Mouse (Mus musculus): ENCODE results near the gene Nuak1. TPM values are rescaled to one million over a fixed set of nuclear protein-coding genes. Genes with fewer than 3 reads are reported as not detected.

Nuak1 gene
- polyA plus RNA-seq, 1 experiment from 2014 or later = 3.3 TPM

- H3K27ac ChIP-seq (ENCODE audit: low read depth, low read length) = no peak overlapping the region
- H3K9me3 ChIP-seq (ENCODE audit: control insufficient read depth, low read length) = no peaks in the 10 kb centered on the region
- H3K36me3 ChIP-seq (ENCODE audit: control insufficient read depth, insufficient read depth, low read length) = peaks cover 5% of the 10 kb centered on the region; the same call in 1 of the 2 replicates
- H3K9ac ChIP-seq (ENCODE audit: low read length) = no peak overlapping the region
- 91% methylated on average over 5 of the region's 5 CpGs for WGBS
- no peak overlapping the region for H3K4me2 ChIP-seq (ENCODE audit: low read depth)
- H3K27me3 ChIP-seq (ENCODE audit: control insufficient read depth, insufficient read depth, low read length) = no peaks in the 10 kb centered on the region
- ATAC-seq (ENCODE audit: insufficient read depth, low FRiP score, low TSS enrichment) (no peak), DNase-seq (ENCODE audit: low spot score) (no peak)
- peaks cover 12% of the 10 kb centered on the region for H3K4me1 ChIP-seq (ENCODE audit: control insufficient read depth, insufficient read depth, low read length)
- H3K4me3 ChIP-seq (ENCODE audit: low read depth, low read length) = no peak overlapping the region
Measured at GRCm38 (mm10) chr10:84376346-84376745, 64.1 kb downstream of the Nuak1 start.

GRCm38 (mm10) chr10:84374996-84375395 lies 65.4 kb downstream of the Nuak1 start:
- H3K4me2 ChIP-seq (ENCODE audit: low read depth) = no peak overlapping the region
- ATAC-seq (ENCODE audit: insufficient read depth, low FRiP score, low TSS enrichment) (no peak), DNase-seq (ENCODE audit: low spot score) (no peak)
- no peaks in the 10 kb centered on the region for H3K9me3 ChIP-seq (ENCODE audit: control insufficient read depth, low read length)
- no peaks in the 10 kb centered on the region for H3K27me3 ChIP-seq (ENCODE audit: control insufficient read depth, insufficient read depth, low read length)
- H3K4me1 ChIP-seq (ENCODE audit: control insufficient read depth, insufficient read depth, low read length) = peaks cover 12% of the 10 kb centered on the region
- H3K4me3 ChIP-seq (ENCODE audit: low read depth, low read length) = no peak overlapping the region
- 96% methylated on average over 18 of the region's 18 CpGs for WGBS
- H3K36me3 ChIP-seq (ENCODE audit: control insufficient read depth, insufficient read depth, low read length) = peaks cover 5% of the 10 kb centered on the region; the same call in 1 of the 2 replicates
- H3K27ac ChIP-seq (ENCODE audit: low read depth, low read length) = no peak overlapping the region
- H3K9ac ChIP-seq (ENCODE audit: low read length) = no peak overlapping the region

- peaks cover 5% of the 10 kb centered on the region; the same call in 1 of the 2 replicates for H3K36me3 ChIP-seq (ENCODE audit: control insufficient read depth, insufficient read depth, low read length)
- no peak for ATAC-seq (ENCODE audit: insufficient read depth, low FRiP score, low TSS enrichment)
Measured at GRCm38 (mm10) chr10:84373476-84373875, 66.9 kb downstream of the Nuak1 start.

GRCm38 (mm10) chr10:84372161-84373095 lies 68.0 kb downstream of the Nuak1 start:
- H3K9me3 ChIP-seq (ENCODE audit: control insufficient read depth, low read length) = no peaks in the 10 kb centered on the region
- H3K4me2 ChIP-seq (ENCODE audit: low read depth) = peak overlapping the region; percentile 7
- no peak overlapping the region for H3K4me3 ChIP-seq (ENCODE audit: low read depth, low read length)
- H3K27me3 ChIP-seq (ENCODE audit: control insufficient read depth, insufficient read depth, low read length) = no peaks in the 10 kb centered on the region
- peaks cover 5% of the 10 kb centered on the region; the same call in 1 of the 2 replicates for H3K36me3 ChIP-seq (ENCODE audit: control insufficient read depth, insufficient read depth, low read length)
- DNase-seq (ENCODE audit: low spot score) (peak; percentile 64), ATAC-seq (ENCODE audit: insufficient read depth, low FRiP score, low TSS enrichment) (peak; percentile 84)
- H3K9ac ChIP-seq (ENCODE audit: low read length) = peak overlapping the region; percentile 2
- H3K27ac ChIP-seq (ENCODE audit: low read depth, low read length) = peak overlapping the region; percentile 21
- peaks cover 12% of the 10 kb centered on the region for H3K4me1 ChIP-seq (ENCODE audit: control insufficient read depth, insufficient read depth, low read length)
- WGBS = 40% methylated on average over 18 of the region's 18 CpGs

More at GRCm38 (mm10) chr10:84373476-84373875, 66.9 kb downstream of the Nuak1 start:
- H3K27me3 ChIP-seq (ENCODE audit: control insufficient read depth, insufficient read depth, low read length) = no peaks in the 10 kb centered on the region
- H3K4me2 ChIP-seq (ENCODE audit: low read depth) = no peak overlapping the region
- H3K4me3 ChIP-seq (ENCODE audit: low read depth, low read length) = no peak overlapping the region
- no peak overlapping the region for H3K27ac ChIP-seq (ENCODE audit: low read depth, low read length)
- H3K9ac ChIP-seq (ENCODE audit: low read length) = no peak overlapping the region
- no peak for DNase-seq (ENCODE audit: low spot score)
- H3K4me1 ChIP-seq (ENCODE audit: control insufficient read depth, insufficient read depth, low read length) = peaks cover 12% of the 10 kb centered on the region
- WGBS = 80% methylated on average over 2 of the region's 2 CpGs
- H3K9me3 ChIP-seq (ENCODE audit: control insufficient read depth, low read length) = no peaks in the 10 kb centered on the region

- H3K4me3 ChIP-seq (ENCODE audit: low read depth, low read length) = no peak overlapping the region
- H3K9ac ChIP-seq (ENCODE audit: low read length) = 0 out of 2 replicates have a peak overlapping the region, but pooled peaks have one; percentile 15
- ATAC-seq (ENCODE audit: insufficient read depth, low FRiP score, low TSS enrichment) (peak; percentile 78), DNase-seq (ENCODE audit: low spot score) (no peak)
- peaks cover 12% of the 10 kb centered on the region for H3K4me1 ChIP-seq (ENCODE audit: control insufficient read depth, insufficient read depth, low read length)
- H3K4me2 ChIP-seq (ENCODE audit: low read depth) = peak overlapping the region; percentile 7
- H3K9me3 ChIP-seq (ENCODE audit: control insufficient read depth, low read length) = no peaks in the 10 kb centered on the region
- 31% methylated on average over 10 of the region's 10 CpGs for WGBS
- peaks cover 5% of the 10 kb centered on the region; the same call in 1 of the 2 replicates for H3K36me3 ChIP-seq (ENCODE audit: control insufficient read depth, insufficient read depth, low read length)
- H3K27me3 ChIP-seq (ENCODE audit: control insufficient read depth, insufficient read depth, low read length) = no peaks in the 10 kb centered on the region
- H3K27ac ChIP-seq (ENCODE audit: low read depth, low read length) = peak overlapping the region; percentile 21
Measured at GRCm38 (mm10) chr10:84371681-84372160, 68.7 kb downstream of the Nuak1 start.

GRCm38 (mm10) chr10:84371230-84371629 lies 69.2 kb downstream of the Nuak1 start:
- Histone ChIP-seq H3K27me3 (ENCODE audit: control insufficient read depth, insufficient read depth, low read length) (no peaks in the 10 kb centered on the region), H3K9ac (ENCODE audit: low read length) (no peak overlapping the region), H3K4me1 (ENCODE audit: control insufficient read depth, insufficient read depth, low read length) (peaks cover 12% of the 10 kb centered on the region), H3K27ac (ENCODE audit: low read depth, low read length) (no peak overlapping the region), H3K9me3 (ENCODE audit: control insufficient read depth, low read length) (no peaks in the 10 kb centered on the region), H3K36me3 (ENCODE audit: control insufficient read depth, insufficient read depth, low read length) (peaks cover 5% of the 10 kb centered on the region; the same call in 1 of the 2 replicates), H3K4me2 (ENCODE audit: low read depth) (no peak overlapping the region), H3K4me3 (ENCODE audit: low read depth, low read length) (no peak overlapping the region)
- 54% methylated on average over 4 of the region's 4 CpGs for WGBS
- ATAC-seq (ENCODE audit: insufficient read depth, low FRiP score, low TSS enrichment) (no peak), DNase-seq (ENCODE audit: low spot score) (no peak)

GRCm38 (mm10) chr10:84369646-84370314 lies 70.6 kb downstream of the Nuak1 start:
- Histone ChIP-seq H3K9me3 (ENCODE audit: control insufficient read depth, low read length) (no peaks in the 10 kb centered on the region), H3K4me2 (ENCODE audit: low read depth) (no peak overlapping the region), H3K36me3 (ENCODE audit: control insufficient read depth, insufficient read depth, low read length) (peaks cover 3% of the 10 kb centered on the region; the same call in 1 of the 2 replicates), H3K4me1 (ENCODE audit: control insufficient read depth, insufficient read depth, low read length) (peaks cover 12% of the 10 kb centered on the region), H3K27ac (ENCODE audit: low read depth, low read length) (no peak overlapping the region), H3K27me3 (ENCODE audit: control insufficient read depth, insufficient read depth, low read length) (no peaks in the 10 kb centered on the region), H3K4me3 (ENCODE audit: low read depth, low read length) (no peak overlapping the region), H3K9ac (ENCODE audit: low read length) (no peak overlapping the region)
- no peak for DNase-seq (ENCODE audit: low spot score)
- no peak for ATAC-seq (ENCODE audit: insufficient read depth, low FRiP score, low TSS enrichment)
- WGBS = 86% methylated on average over 11 of the region's 11 CpGs

- no peak overlapping the region for H3K9ac ChIP-seq (ENCODE audit: low read length)
- no peaks in the 10 kb centered on the region for H3K36me3 ChIP-seq (ENCODE audit: control insufficient read depth, insufficient read depth, low read length)
- no peaks in the 10 kb centered on the region for H3K27me3 ChIP-seq (ENCODE audit: control insufficient read depth, insufficient read depth, low read length)
- no peak overlapping the region for H3K27ac ChIP-seq (ENCODE audit: low read depth, low read length)
- no peak overlapping the region for H3K4me2 ChIP-seq (ENCODE audit: low read depth)
- peaks cover 12% of the 10 kb centered on the region for H3K4me1 ChIP-seq (ENCODE audit: control insufficient read depth, insufficient read depth, low read length)
- 88% methylated on average over 3 of the region's 3 CpGs for WGBS
- H3K4me3 ChIP-seq (ENCODE audit: low read depth, low read length) = no peak overlapping the region
- ATAC-seq (ENCODE audit: insufficient read depth, low FRiP score, low TSS enrichment) (no peak), DNase-seq (ENCODE audit: low spot score) (no peak)
- no peaks in the 10 kb centered on the region for H3K9me3 ChIP-seq (ENCODE audit: control insufficient read depth, low read length)
Measured at GRCm38 (mm10) chr10:84368185-84368584, 72.2 kb downstream of the Nuak1 start.
